Mouse (Mus musculus): ENCODE measurements around the gene Atf7ip.

Atf7ip gene

DNA sequence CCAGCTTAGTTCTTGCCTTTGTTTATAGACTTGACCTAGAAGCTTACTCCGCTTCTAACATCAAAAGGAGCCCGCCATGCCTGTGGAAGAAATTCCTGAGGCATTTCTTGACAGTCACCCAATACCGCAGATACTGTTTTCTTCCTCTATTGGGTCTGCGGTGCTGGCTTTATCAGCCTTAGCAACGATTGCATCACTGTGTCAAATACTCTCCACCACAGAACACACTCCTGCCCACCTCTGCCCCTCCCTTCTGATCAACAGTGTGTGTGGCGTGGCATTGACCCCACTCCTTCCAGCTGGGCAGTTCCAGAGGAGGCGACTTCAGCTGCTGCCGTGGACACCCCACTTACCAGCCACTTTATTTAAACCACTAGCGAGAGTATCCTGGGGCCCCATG, 139.8 kb downstream of the Atf7ip start:
- DNase-seq (ENCODE audit: low spot score in 2 of 2), result no peak

DNA sequence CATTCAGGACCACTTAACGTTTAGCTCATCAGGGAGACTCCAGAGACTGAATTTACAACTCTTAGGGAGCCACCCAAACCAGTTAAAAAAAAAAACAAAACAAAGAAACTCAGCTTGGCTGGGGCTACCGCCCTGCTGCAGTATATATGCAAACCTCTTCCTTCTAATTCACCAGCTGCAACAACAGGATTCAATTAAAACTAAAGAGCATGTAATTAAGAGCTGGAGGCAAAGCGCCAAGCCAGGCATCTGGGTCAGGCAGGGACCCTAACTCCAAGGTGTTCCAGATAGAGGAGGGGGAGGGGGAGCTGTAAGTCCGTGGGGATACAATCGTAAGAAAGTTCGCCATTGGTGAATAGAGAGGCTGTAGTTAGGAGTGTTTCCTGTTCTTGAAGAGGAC, 140.2 kb downstream of the Atf7ip start:
- no peak for DNase-seq (ENCODE audit: low spot score in 2 of 2)

- no peak for DNase-seq (ENCODE audit: low spot score in 2 of 2)
These were observed 141.5 kb downstream of the Atf7ip start for GRCm38 (mm10) chr6:136647455-136647861.

GRCm38 (mm10) chr6:136650664-136651063, 144.7 kb downstream of the Atf7ip start:
- DNase-seq (ENCODE audit: low spot score in 2 of 2), result no peak

DNA sequence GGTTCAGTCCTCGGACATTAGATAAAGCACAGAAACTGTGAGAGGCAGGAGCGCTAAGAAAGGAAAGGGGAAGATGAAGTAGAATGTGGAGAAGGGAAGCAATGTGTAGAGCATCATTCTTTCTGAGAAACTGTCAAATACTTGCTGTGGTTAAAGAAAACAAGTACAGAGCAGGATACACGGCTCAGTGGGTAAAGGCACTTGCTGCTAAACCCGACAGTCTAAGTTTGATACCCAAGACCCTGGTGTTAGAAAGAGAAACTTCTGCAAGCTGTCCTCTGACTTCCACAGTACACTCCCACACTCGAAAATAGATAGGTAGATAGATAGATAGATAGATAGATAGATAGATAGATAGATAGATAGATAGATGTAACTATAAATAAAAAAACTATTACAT, 147.4 kb downstream of the Atf7ip start:
- peak in 1 of 2 experiments; percentile 50 for DNase-seq (ENCODE audit: low spot score in 2 of 2)

DNA sequence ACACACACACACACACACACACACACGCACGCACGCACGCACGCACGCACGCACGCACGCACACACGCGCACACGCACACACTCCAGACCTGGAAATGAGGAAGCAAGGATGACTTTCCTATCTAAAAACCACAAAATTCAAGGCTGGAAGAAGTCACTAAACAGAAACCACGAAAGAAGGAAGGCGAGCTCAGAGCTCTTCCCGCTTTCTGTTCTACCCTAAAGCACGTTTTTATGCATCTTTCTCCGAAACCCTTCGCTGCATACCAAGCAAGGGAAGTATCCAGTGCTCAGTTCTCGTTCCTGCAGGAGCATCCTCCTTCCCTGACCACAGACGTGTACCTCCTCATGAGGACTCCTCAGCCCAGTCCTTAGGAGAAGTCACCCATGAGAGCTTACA, 148.5 kb downstream of the Atf7ip start:
- no peak for DNase-seq (ENCODE audit: low spot score in 2 of 2)

DNA sequence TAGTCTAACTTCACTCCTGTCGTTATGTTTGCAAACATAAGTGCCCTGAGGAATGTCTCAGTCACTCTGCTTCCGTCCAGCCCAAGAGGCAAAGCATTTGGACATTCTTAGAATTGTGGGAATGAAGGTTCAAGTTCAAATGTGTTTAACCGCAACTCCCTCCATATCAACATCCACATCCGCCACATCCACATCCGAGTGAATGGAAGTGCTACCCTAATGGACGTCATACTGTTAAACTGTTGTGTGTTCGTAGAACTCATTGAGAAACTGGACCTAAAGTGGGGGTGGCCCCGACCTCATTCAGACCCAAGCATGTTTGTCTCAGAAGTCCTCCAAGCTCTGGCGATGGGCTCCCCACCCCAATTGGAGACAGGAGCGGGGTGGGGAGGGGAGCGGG, 149.8 kb downstream of the Atf7ip start:
- no peak for DNase-seq (ENCODE audit: low spot score in 2 of 2)

DNA sequence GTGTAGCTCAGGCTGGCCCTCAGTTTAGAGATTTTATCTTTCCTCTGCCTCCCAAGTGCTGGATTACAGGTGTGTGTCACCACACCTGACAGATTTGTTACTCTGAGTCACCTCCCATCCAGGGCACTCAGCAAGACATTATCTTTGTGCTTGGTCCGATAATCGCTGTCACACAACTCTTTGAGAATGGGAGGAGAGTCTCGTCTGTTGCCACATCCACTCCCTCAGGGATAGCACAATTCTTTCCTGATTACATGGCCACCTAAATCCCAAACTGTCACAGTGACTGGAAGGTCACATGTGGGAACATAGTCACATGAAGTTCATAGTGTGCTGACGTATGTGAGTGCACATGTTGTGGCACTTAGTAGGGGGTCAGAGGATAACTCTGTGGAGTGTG, 152.3 kb downstream of the Atf7ip start:
- DNase-seq (ENCODE audit: low spot score in 2 of 2), result no peak

DNA sequence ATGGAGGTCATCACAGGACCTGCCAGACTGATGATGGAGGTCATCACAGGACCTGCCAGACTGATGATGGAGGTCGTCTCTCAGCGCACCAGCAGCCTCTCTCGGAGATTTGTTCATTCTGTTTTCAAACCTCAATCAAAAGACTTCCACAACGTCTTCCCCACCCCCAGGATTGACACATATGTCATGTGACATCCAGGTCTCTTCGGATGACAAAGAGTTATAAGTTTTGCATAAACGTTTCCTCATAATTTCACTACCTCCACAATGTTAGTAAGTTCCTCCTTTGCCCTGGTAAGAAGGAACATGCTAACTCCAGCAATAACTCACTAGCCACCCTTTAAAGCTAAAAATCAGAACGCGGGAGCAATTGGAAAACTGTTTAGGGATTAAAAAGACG, 153.3 kb downstream of the Atf7ip start:
- peak in 1 of 2 experiments; percentile 74 for DNase-seq (ENCODE audit: low spot score in 2 of 2)
